Mouse (Mus musculus): ENCODE data around the gene Nudt4. TPM values are rescaled to one million over a fixed set of nuclear protein-coding genes. Genes with fewer than 3 reads are reported as not detected.

Nudt4 gene
- polyA plus RNA-seq, 1 experiment, result 43.5 TPM

- no peak for DNase-seq (ENCODE audit: low read depth, low spot score)
These were observed 19.9 kb downstream of the Nudt4 start for GRCm38 (mm10) chr10:95544004-95544403.

GRCm38 (mm10) chr10:95543377-95543776 lies 20.6 kb downstream of the Nudt4 start:
- WGBS, result 92% methylated on average over 2 of the region's 2 CpGs
- DNase-seq (ENCODE audit: low read depth, low spot score), result no peak

GRCm38 (mm10) chr10:95542916-95543315 lies 21.0 kb downstream of the Nudt4 start:
- DNase-seq (ENCODE audit: low read depth, low spot score), result no peak
- WGBS, result 84% methylated on average over 4 of the region's 4 CpGs

GRCm38 (mm10) chr10:95539841-95540240 lies 24.1 kb downstream of the Nudt4 start:
- 76% methylated on average over 3 of the region's 3 CpGs for WGBS
- DNase-seq (ENCODE audit: low read depth, low spot score), result no peak

- WGBS, result 76% methylated on average over 3 of the region's 3 CpGs
These were observed 24.7 kb downstream of the Nudt4 start for GRCm38 (mm10) chr10:95539260-95539659.

DNA sequence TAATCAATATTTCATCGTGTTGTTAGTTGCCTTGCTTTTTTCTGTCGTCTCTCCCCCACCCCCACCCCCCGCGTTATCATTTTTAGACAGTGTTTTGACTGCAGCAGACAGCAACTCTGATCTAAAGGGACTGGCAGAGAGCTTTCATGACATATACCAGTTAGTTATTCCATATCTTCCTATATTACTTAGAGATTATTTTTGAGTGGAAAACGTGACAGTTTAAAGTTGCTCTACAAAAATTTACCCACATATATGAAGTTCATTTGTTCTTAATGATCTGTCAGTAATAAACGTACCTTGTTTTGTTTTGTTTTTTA lies 27.8 kb downstream of the Nudt4 start:
- no peak for DNase-seq (ENCODE audit: low read depth, low spot score)
- 81% methylated on average over 6 of the region's 6 CpGs for WGBS

More at GRCm38 (mm10) chr10:95539260-95539659, 24.7 kb downstream of the Nudt4 start:
- DNase-seq (ENCODE audit: low read depth, low spot score), result no peak

- WGBS, result 83% methylated on average over 8 of the region's 8 CpGs
- no peak for DNase-seq (ENCODE audit: low read depth, low spot score)
These were observed 28.3 kb downstream of the Nudt4 start for GRCm38 (mm10) chr10:95535399-95536221.

DNA sequence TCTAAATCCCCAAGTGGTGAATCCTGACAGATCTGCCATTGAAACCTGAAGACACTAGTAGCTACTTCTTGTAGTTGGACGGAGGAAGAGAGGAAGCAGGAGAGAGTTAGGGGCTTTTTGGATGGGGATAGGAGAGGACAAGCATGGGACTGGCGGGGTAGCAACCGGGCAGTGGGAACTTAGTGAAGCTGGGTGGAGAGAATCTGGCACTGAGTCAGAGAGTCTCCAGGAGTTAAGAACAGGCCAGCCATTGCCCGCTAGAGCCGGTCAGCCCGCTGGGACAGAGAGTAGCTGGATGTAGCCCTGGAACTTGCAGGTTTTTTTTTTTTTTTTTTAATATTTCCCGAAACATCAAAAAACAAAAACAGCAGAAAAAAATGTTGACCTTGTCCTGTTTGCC lies 30.6 kb downstream of the Nudt4 start:
- 82% methylated on average over 7 of the region's 7 CpGs for WGBS
- DNase-seq (ENCODE audit: low read depth, low spot score), result no peak

DNA sequence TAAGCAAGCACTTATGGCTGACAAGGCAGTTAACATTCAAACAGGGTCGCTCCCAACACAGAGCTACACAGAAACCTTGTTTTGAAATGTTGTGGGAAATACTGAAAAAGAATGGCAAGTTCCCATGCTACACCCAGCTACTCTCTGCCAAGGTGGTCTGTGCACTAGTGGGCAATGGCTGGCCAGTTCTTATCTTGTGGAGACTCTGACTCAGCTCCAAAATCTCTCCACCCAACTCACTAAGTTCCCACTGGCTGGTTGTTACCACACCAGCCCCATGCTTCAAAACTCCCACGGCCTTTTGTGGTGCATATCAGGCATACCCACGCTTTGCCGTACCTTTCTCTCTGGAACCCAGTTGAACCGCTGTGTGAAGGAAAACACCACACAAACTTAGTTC lies 31.0 kb downstream of the Nudt4 start:
- no peak for DNase-seq (ENCODE audit: low read depth, low spot score)
- WGBS, result 88% methylated on average over 5 of the region's 5 CpGs

GRCm38 (mm10) chr10:95530551-95531121 lies 33.3 kb downstream of the Nudt4 start:
- WGBS, result 80% methylated on average over 2 of the region's 2 CpGs
- no peak for DNase-seq (ENCODE audit: low read depth, low spot score)

GRCm38 (mm10) chr10:95526495-95527122 lies 37.3 kb downstream of the Nudt4 start:
- DNase-seq (ENCODE audit: low read depth, low spot score), result no peak
- 40% methylated on average over 5 of the region's 5 CpGs for WGBS

- no peak for DNase-seq (ENCODE audit: low read depth, low spot score)
- 83% methylated on average over 5 of the region's 5 CpGs for WGBS
These were observed 38.1 kb downstream of the Nudt4 start for GRCm38 (mm10) chr10:95525871-95526270.

DNA sequence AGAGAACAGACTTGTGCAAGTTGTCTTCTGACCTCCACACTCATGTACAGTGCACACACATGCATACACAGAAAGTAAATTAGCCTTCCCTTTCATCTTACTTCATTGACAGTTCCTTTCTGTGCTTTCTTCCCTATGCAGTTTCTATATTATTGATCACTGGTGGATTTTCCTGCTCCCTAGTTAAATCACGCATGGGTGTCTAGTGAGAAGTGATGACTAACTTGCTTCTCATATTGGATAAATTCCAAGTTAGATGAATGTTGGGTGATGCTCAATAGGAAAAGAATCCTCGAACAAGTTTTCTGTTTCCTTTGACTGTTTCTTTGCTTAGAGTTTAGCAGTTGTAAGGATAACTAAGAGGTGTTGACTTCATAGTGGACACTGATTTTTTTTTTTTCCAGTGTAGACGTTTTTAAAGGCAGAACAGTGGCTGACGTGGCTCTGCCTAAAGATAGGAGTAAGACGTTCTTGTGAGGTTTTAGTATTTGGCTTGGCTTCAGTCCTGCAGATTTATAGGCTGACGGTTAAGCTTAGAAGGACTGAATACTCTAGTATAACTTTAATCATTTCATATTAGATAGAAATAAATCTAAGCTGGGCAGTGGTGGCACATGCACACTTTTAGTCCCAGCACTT lies 38.8 kb downstream of the Nudt4 start:
- no peak for DNase-seq (ENCODE audit: low read depth, low spot score)
- 15% methylated on average over 6 of the region's 6 CpGs for WGBS

- no peak for DNase-seq (ENCODE audit: low read depth, low spot score)
- WGBS, result 78% methylated on average over 6 of the region's 6 CpGs
These were observed 46.3 kb downstream of the Nudt4 start for GRCm38 (mm10) chr10:95517656-95518055.

DNA sequence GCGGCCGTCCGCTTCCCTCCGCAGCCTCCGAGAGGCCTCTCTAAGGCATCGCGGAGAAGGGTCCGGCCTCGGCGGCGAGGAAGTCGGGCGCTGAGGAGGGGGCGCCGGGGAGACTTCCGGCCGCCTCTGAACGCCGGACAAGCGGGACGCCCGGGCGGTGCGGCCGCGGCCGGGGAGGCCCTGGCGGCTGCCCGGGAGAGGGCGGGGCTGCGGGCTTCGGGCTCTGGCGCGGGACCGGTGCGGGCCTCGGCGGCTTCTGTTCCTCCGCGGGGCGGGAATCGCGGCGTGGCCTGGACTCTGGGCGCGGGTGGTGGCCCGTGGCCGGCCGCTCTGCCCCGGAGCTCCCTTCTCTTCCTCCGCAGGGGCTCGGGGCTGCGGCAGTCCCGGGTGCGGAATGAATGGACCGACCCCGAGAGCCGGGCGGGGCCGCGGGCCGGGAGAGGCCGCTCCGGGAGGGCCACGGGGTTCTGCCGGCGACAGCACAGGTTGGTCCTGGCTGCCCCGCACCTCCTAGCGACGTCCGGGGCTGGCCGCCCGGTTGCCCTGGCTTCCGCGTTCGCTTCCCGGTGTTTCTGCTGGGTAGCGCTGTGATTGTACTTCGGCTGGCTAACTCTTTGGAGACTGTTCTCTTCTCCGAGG lies 48.5 kb downstream of the Nudt4 start:
- DNase-seq (ENCODE audit: low read depth, low spot score), result no peak
- under 1% methylated on average over 80 of the region's 80 CpGs for WGBS

DNA sequence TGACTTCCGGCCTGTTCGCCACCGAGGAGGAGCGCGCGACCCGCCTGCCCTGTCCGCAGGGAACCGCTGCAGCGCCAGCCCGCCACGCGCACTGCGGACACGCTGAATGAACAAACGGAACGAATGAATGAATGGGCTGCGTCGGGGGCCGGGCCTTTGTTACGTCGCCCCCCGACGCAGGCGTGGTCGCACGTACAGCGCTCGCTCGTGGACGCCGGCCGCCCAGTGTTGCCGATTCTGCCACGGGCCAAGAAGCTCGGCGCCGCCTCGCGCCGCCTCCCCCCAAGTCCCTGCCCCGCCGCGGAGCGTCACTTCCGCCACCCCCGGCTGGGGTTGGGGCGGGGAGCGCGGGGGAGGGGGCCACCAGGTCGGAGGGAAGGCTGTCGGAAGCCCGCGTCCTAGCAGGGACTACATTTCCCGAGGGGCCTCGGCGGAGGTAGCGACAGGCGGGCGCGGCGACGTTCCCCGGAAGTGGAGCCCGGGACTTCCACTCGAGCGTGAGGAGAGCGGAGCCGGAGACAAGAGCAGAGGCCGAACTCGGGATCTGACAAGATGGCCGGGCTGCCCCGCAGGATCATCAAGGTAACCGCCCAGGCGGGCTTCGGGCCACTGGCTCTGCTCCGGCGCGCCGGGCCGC lies 49.2 kb downstream of the Nudt4 start, which contains the start of gene Ube2n:
TSS of gene Ube2n (plus strand) at position 490 of the 637 bp plus-strand sequence.
- WGBS, result under 1% methylated on average over 81 of the region's 81 CpGs
- peak; percentile 80 for DNase-seq (ENCODE audit: low read depth, low spot score)

DNA sequence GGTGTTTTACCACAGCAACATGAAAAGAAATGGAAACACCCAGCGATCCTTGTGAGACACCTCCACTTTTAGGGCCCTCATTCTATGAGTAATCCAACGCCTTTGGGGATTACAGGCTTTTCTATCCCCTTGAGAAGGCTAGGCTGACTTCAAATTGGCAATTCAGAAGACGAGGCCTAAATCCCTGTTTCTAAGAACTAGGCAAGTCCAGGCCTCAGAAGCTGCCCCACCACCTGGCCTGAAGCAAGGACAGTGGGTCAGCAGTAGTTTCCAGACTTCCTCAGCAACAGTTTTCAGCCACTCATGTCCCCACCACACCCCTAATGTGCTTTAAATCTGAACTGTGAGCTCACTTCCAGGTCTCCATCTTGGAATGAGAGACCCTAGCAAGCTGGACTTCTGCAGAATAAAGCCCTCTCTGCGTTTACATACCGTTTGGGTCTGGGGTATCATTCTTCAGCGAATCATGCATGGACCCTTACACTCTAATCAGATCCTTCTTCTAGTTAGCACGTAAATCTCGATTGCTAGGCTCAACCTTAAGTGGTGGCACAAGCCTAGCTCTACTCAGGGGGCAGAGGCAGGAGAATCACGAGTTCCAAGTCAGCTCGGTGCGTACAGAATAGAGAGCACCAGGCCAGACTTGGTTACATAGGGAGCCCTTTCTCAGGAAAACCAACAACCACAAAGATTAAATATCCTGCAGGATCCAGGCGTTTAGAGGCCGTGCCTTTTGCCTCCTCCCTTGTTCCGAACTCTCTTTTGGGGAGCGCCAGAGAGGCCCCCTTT lies 50.0 kb downstream of the Nudt4 start:
- DNase-seq (ENCODE audit: low read depth, low spot score), result no peak
- WGBS, result 36% methylated on average over 15 of the region's 15 CpGs

GRCm38 (mm10) chr10:95512635-95513034 lies 51.3 kb downstream of the Nudt4 start:
- 80% methylated on average over 8 of the region's 8 CpGs for WGBS

DNA sequence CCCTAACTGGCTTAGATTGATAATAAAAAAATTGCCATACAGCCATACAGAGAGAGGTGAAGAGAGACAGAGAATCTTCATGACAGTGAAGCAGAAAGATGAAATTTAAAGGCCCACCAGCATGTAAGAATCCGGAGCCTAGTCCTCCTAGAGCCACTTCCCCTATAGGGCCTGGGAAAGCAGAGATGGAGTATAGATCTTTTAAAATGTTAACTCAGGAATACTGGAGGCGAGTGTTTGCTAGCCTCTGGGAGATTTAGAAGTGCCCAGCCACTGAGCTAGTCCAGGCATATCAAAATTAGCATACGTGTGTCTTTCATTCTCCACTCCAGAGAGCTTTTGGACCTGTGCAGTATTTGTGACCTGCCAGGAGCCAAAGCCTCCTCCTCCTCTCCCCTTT lies 54.7 kb downstream of the Nudt4 start:
- 81% methylated on average over 3 of the region's 3 CpGs for WGBS
- DNase-seq (ENCODE audit: low read depth, low spot score), result no peak

More at GRCm38 (mm10) chr10:95512635-95513034, 51.3 kb downstream of the Nudt4 start:
- DNase-seq (ENCODE audit: low read depth, low spot score), result no peak
